Mouse (Mus musculus): ENCODE measurements at regions not wholly inside any gene's neighbourhood (a gene's known extent, or its start where the extent isn't known, plus 50 kb on each side); places are given as distances from the start of the nearest gene placed in this dataset.
"Not testable (repeated sequence)": the region's sequence is repeated elsewhere in the genome, so short reads cannot be mapped to it uniquely, and the experiment has no call there.

DNA sequence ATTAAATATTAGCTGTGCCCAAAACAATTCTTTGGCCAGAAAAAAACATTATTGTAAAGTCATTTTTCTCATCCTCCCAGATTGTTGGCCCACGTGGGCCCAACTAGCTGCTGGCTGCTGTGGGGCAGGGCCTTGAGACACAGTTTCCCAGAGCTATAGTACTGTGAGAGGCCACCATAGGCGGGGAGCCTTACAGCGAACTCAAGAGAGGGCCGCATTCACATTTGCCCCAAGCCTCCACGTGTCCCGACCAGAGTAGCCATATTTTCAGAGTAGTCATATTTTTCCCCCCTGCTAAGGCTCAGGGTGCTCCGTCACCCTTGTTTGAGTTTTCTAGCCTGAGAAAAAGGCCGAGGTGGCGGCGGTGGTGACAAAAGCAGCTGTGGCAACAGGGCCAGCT lies 826.3 kb downstream of the Dad1 start:
- not testable (repeated sequence) for DNase-seq (ENCODE audit: low spot score)

DNA sequence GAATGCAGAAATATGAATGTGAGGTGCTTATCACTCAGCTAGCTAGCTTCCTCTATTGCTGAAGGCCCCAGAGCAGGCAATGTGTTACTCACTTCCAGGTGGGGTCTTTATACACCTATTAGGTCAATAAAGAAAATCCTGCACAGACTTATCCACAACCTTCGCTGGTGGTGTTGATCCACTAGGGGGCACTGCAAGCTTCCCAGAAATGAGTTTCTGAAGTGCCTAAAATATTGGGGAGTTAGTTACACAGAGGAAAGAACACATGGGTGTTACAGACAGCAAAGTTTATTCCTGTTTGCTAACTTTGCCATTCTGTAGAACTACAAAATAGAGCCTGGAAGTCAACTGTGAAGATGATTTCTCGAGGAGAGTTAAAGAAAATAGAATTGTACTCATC lies 836.9 kb downstream of the Dad1 start:
- not testable (repeated sequence) for DNase-seq (ENCODE audit: low spot score)

DNA sequence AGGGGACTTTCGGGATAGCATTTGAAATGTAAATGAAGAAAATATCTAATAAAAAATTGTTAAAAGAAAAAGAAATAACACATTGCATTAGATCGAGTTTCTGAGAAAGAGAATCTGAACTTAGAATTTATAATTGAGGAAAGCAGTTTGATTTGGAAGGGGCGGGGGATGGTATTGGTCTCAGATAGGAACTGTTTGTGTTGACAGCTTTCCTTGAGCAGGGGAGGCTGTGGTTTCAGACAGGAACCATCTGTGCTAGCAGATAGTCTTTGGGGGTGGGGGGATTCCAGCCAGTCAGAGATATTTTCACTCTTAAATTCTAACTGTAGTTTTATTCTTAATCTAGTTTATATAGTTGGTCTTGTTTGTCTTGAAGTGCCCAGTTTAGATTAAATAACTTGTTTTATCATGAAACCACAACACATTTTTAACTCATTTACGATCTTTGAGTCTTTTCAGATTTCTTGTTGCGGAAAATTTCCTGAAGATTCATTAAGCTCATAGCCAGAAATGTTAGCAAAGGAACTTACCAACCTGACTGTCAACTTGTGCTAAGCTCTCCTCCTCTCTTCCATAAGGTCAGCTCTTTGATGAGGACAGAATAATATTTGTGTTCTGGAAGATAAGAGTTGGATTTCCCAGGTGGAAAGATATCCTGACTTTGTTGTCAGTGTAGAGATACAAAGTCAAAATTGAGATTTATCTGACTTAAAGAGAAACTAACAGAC lies 846.2 kb downstream of the Dad1 start:
- DNase-seq (ENCODE audit: low spot score): not testable (repeated sequence)

DNA sequence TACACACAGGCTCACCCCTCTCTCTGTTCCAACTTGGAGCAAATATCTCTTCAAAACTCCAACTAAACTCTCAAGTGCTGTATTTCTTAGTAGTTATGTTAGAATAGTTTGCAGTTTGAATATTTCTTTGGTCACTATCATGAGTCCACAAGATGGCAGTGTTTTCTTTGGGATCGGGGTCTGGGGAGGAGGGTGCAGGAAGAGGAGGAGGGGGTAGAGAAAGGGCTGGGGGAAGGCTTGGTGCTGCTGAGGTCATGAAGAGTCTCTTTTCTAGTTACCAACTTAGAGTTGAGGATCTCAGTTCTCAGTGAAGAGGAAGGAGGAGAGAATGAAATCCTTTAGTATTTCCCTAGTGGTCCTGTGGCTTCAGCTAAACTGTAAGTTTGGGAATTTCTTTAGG lies 863.6 kb downstream of the Dad1 start:
- DNase-seq (ENCODE audit: low spot score): not testable (repeated sequence)

DNA sequence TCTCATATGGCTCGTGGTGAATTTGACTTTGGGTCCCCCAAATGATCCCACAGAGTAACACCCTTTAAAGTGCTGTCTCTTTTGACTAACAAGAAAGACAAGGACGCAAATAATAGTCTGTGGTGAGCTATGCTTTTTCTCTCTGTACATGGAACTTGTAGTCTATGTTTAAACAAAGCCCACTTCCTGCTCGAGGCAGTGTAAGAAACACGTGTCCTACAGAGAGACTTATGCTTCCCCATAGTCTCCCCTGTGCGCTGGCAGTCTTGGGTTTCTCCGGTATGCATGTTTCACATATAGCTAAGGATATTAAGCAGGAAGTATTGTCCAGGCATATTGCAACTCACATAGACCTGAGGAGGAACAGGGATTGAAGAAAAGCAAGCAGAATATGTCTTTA lies 879.0 kb upstream of the Olfr1507 start:
- not testable (repeated sequence) for DNase-seq (ENCODE audit: low spot score)

DNA sequence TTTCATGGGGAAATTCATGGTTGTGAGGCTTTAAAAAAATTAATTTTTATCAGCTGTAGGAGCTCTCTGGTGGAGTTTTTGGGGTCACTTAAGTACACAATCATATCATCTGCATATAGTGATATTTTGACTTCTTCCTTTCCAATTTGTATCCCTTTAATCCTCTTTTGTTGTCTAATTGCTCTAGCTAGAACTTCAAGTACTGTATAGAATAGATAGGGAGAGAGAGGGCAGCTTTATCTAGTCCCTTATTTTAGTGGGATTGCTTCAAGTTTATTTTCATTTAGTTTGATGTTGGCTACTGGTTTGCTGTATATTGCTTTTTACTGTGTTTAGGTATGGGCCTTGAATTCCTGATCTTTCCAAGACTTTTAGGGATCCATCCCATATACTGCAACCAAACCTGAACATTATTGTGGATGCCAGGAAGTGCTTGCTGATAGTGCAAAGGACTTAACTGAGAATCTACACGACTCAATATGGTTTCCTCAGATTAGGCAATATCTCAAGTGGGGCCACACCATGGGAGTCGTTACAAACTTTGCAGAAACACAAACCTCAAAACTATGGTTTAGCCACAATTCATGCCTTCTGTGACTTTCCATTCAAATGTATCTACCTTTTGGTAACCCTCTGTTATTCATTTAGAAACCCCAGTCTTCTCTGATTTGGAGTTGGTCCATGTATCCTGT lies 878.4 kb upstream of the Olfr1507 start:
- DNase-seq (ENCODE audit: low spot score): not testable (repeated sequence)

DNA sequence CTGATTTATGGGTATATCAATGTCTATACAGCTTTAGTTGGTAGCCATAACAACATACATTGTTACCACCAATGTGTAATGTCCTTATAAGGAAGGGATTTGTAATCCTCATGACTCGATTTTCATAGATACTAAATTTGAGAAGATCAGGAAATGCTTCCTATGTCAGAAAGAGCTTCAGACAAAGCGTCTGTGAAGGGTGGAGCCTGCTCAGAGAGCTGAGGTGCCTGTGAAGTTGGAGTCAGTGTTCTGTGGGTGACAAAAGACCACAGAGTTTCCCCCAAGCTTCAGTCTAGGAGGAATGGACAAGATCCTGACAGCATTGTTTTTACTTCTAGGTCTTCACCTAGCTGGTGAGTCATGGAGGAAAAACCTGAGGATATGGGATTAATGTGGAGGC lies 874.2 kb upstream of the Olfr1507 start:
- no peak for DNase-seq (ENCODE audit: low spot score)

DNA sequence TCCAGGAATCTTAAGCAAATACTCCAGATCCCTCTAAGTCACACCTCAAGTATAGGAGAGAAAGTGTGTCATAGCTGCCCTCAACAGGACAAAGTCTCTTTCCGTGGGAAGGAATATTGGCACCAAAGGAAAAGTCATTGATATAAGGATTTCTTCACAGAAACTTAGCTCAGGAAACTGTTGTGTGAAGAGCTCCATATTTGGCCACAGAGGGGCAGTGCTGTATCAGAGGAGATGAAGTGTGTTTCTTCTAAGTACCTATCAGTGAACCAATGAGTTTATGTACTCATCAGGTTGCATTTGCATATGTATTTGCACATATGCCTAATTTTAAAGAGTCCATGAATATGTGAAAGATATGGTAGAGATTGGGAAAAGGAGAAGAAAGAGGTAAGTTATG lies 871.9 kb upstream of the Olfr1507 start:
- not testable (repeated sequence) for DNase-seq (ENCODE audit: low spot score)

DNA sequence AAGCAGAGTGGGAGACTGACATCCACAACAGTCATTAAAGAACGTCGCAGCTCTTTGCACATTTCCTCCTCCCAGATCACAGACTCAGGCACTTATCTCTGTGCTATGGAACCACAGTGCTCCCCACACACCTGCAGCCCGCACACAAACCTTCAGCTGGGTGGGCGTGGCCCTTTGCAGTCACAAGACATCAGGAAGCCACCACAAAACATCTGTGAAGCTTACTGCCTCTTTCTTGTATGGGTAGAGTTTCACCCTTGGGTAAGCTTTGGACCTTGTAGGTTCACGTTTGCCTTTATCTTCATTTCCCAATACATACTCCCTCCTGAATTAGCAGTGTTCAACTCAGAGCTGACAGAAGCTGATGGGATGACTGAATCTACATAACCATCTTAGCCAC lies 868.4 kb upstream of the Olfr1507 start:
- DNase-seq (ENCODE audit: low spot score): not testable (repeated sequence)

DNA sequence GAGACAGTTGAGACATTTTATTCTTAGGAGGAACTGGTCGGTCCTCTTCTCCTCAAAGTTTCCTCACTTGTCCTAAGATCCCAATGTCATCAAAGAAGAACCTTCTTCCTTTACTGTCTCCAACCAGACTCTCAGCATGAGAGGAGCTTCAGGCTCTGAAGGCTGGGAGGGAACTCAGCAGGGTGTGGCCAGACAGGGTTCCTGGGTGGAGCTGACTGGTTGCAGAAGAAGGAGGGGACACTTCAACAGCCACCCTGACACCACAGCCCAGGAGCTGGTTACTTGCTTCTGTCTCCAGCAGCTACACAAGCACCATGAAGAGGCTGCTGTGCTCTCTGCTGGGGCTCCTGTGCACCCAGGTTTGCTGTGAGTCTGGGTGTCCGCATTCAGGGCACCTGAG lies 866.5 kb upstream of the Olfr1507 start:
- DNase-seq (ENCODE audit: low spot score): not testable (repeated sequence)

DNA sequence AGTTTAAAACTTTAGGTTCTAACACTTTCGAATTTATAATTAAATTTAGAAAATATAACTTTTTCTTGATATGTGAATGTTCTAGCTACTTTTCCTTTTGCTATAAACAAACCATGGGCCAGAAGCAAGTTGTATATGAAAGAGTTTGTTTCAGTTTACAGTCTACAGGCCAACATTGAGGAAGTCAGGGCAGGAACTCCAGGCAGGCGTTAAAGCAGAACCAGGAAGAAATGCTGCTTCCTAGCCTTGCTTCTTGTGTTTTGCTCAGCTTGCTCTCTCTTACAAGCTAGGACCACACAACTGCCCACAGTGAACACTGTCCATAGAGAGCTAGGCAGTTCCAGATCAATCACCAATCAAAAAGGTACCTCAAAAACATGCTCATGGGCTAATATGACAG lies 861.9 kb upstream of the Olfr1507 start:
- DNase-seq (ENCODE audit: low spot score): not testable (repeated sequence)

DNA sequence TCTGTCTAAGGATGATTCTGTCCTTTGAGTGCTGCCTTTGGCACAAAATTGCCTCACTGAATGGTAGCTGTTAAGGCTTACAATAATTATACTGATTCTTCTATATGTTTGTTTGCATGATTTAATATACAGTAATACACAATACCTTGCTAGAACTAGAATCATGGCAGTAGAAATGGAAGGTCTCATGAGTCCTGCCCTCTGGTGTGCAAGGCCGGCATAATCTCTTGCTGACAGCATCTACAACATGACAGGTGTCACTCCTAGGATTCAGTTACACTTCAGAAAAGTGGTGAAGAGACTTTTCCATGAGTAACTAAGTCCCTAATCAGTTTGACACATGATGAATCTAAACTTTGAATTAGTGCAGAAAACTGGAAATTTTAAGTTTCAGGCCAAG lies 861.2 kb upstream of the Olfr1507 start:
- DNase-seq (ENCODE audit: low spot score): not testable (repeated sequence)

DNA sequence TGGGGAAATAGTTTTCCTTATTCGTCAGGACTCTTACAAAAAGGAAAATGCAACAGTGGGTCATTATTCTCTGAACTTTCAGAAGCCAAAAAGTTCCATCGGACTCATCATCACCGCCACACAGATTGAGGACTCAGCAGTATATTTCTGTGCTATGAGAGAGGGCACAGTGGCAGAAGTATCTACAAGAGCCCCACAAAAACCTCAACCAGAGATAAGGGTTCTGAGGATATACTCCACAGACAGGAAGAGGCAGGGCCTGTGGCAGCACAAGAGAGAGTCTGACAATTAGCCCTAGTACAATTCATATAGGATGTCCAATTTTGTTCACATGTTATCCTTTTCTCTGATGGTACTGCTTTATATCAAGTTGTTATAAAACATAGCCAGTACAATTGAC lies 855.9 kb upstream of the Olfr1507 start:
- DNase-seq (ENCODE audit: low spot score): not testable (repeated sequence)

DNA sequence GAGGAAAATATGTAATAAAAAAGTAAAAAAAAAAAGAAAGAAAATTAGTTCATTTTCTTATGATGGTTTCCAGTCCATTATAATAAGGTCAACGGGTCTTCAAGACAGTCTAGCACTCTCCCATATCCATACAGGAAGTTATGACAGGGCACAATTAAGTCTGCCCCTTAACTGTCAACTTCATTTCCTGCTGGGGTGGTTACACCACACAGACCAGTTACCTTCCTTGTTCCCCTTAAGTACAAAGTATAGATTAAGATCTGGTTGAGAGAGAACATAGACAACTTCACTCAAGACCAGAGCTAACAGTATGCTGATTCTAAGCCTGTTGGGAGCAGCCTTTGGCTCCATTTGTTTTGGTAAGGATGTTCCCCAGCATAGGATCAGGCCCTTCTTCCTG lies 855.2 kb upstream of the Olfr1507 start:
- not testable (repeated sequence) for DNase-seq (ENCODE audit: low spot score)

DNA sequence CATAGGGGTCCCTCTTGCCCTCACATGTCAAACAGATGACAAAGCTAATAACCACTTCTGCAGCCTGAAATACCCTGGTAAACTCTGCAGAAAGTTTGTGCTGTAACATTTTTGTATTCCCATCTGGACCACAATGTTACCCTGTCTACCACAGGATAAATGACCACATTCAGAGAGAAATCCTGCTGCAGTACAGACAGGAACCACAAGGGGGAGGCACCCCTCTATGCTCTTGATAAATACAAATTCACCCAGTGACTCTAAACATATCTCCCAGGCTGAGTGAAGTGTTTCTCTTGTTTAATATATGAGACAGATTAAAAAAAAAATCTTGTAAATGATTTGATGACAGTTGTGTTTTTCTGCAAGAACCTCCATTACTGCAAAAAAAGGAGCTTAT lies 853.6 kb upstream of the Olfr1507 start:
- DNase-seq (ENCODE audit: low spot score): peak; percentile 42

DNA sequence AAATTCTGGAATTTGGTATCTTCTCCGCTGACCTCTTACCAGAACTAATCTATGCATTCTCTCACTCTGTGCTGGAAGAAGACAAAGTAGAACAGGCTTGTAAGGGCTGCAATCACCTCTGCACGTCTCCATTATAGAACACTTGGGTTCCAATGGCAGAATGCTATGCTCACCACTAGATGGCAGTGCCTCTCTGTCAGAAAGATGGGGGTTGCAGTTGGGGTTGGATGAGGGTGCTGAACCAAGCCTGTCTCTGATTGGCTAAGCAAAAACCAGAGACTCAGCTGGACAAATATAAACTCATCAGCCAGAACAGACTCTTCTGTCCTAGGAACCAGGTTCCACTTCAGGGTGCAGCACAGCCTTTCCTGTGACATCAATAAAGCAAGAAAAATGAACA lies 850.0 kb upstream of the Olfr1507 start:
- not testable (repeated sequence) for DNase-seq (ENCODE audit: low spot score)

DNA sequence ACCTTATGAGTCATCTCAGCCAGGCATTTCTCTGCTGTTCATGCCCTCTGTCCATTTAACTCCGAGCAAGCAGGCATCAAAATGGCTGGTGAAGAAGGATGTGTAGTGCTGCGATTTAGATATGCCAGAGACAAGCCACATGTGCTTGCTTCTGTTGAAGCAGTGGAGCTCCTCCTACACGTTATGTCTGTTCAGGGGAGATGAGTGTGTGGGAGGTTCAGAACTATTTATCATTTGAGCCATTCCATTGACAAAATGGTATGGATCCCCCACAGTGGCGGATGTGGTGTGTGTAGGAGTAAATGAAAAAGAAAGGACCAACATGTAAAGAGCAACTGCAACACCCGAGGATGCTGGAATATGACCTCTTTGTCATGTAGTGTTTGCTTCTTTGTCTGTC lies 848.3 kb upstream of the Olfr1507 start:
- DNase-seq (ENCODE audit: low spot score): not testable (repeated sequence)

DNA sequence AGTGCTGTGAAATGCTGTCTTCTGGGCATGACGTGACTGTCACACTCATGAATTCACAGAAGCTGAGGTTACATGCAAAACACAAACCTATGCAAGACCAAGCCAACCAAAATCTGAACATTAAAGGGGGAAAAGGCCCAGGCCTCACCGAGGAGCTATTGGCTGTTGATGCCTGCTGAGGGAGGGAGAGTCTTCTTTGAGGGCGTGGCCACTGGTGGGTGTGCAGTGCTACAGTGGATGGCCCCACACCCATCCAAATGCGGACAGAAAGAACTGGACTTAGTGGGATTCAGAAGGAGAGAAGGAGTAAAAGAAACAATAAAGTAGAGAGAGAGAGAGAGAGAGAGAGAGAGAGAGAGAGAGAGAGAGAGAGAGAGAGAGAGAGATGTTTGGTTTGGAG lies 843.6 kb upstream of the Olfr1507 start:
- DNase-seq (ENCODE audit: low spot score): not testable (repeated sequence)

DNA sequence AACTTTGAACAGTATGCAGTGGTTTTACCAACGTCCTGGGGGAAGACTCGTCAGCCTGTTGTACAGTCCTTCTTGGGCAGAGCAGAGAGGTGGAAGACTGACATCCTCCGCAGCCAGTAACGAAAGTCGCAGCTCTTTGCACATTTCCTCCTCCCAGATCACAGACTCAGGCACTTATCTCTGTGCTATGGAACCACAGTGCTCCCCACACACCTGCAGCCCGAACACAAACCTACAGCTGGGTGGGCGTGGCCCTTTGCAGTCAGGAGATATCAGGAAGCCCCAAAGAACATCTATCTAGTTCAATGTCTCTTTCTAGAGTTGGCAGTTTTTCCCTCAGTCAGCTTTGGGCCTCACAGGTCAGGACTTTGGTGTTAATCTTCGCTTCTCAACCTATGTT lies 841.9 kb upstream of the Olfr1507 start:
- not testable (repeated sequence) for DNase-seq (ENCODE audit: low spot score)

DNA sequence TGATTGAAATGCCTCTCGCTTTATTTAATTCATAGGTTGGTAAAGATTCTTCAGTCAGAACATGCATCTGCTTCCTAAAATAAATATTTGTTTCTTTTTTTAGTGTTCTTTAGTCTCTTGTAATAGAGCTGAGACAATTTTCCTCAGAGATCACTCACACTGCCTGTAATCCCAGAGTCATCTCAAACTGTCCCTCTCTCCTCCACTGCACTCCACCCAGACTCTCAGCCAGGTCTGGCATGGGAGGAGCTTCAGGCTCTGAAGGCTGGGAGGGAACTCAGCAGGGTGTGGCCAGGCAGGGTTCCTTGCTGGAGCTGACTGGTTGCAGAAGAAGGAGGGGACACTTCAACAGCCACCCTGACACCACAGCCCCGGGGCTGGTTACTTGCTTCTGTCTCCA lies 841.2 kb upstream of the Olfr1507 start:
- not testable (repeated sequence) for DNase-seq (ENCODE audit: low spot score)

DNA sequence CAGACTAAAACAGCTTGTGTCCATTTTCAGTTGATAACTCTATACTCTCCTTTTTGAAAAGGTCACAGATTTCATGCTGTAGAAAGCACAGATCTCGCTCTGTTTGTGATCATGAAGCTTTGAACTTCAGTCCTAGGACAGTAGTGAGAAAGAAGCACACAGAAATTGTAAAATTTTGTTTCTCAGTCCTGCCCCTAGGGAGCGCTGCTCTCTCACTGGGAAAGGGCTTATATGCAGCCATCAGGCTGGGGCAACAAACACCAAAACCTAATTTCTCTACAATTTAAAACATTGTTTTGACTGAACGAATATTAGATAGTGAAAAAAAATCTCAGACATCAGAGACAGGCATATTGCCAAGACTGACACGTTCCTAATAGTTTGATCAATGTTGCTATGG lies 838.9 kb upstream of the Olfr1507 start:
- DNase-seq (ENCODE audit: low spot score): not testable (repeated sequence)

DNA sequence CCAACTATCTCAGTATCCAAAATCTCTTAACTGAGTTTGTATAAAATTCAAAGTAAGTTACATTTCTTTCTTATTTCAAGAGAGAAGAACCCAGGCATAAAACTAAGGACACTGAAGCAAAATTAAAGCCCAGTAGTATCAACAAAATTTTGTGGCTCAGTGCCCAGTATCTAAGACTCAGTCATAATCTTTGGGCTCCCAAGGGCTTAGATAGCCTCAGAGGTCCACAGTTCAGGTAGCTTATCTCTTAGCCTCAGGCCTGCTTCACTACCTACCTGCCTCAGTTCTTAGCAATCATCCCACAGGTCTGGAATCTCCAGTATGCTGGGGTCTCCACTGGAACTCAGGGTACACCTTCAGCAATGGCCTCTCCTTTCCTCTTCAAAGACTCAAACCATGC lies 835.6 kb upstream of the Olfr1507 start:
- not testable (repeated sequence) for DNase-seq (ENCODE audit: low spot score)

DNA sequence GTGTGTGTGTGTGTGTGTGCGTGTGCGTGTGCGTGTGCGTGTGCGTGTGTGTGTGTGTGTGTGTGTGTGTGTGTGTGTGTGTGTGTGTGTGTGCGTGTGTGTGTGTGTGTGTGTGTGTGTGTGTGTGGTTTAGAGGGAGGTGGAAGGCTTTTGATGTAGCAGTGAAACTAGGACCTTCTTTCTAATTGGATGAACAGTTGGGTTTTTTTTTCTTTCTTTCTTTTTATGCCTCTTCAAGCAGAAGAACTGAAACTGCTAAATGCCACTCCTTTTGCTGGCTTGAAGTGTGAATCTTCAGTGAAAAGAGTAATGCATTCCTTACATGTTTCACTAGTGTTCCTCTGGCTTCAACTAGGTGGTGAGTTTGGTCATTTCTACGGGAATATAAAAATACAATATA lies 828.8 kb upstream of the Olfr1507 start:
- not testable (repeated sequence) for DNase-seq (ENCODE audit: low spot score)

All from testis, postnatal 10 days (tissue).